Mouse (Mus musculus): ENCODE measurements around the gene Svip.

DNA sequence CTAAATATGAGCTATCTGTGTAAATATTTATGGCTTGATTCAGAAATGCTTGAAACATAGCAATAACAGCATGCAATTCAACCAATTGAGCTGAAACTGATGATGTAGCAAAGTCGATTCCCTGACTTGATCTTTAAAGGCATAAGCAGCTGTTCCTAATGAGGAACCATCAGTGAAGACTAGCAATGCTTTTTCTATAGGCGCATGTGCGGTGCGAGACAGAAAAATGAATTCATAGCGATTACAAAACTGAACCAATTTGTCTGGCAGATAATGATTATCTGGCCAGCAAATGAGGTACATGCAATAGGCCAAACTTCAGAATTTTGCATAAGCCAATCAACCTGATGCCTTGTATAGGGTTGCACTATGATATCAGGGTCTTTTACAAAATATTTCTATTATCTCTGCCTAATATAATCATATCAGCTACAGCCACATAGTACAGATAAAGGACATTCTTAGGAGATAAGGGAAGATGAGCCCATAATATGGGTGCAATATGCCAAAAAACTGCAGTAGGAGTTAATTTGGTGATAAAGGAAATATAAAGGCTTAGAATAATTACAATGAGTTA, 18.3 kb upstream of the Svip start:
- TF ChIP-seq POLR2A (IDR thresholded peaks at IDR 0.05; ENCODE audit: low read depth, low read length) (no peak), HCFC1 (IDR thresholded peaks at IDR 0.05; ENCODE audit: low read depth, low read length) (no peak), MAFK (IDR thresholded peaks at IDR 0.05; ENCODE audit: insufficient replicate concordance, low read length) (no peak), MEF2A (IDR thresholded peaks at IDR 0.05; ENCODE audit: borderline replicate concordance, low read depth, low read length) (no peak)
